Mouse (Mus musculus) kidney, embryonic 14.5 days (tissue): Measurements from ENCODE around the gene Grk2. TPM values are rescaled to one million over a fixed set of nuclear protein-coding genes. Genes with fewer than 3 reads are reported as not detected.

Experiments used
- ATAC-seq: fragments of 200-750 bp; cut with Nextera tagmentation; 2 replicates; pipeline ENCODE4 v1.8.0; 2017; ENCODE audit warnings: moderate number of reproducible peaks, mild to moderate bottlenecking, moderate TSS enrichment, moderate library complexity; ENCODE audit not compliant: low FRiP score, low TSS enrichment
- H3K27ac ChIP-seq: fragments of 300-500 bp; sonication (generic); 2 replicates; pipeline ENCODE4 v1.5.1; 2014; ENCODE audit warnings: low read depth, mild to moderate bottlenecking, low read length, moderate library complexity, mixed read lengths
- H3K27me3 ChIP-seq: fragments of 300-500 bp; sonication (generic); 2 replicates; pipeline ENCODE4 v1.6.1; 2014; ENCODE audit warnings: mild to moderate bottlenecking, low read length; ENCODE audit not compliant: control insufficient read depth, insufficient read depth
- H3K36me3 ChIP-seq: fragments of 300-500 bp; sonication (generic); 2 replicates; pipeline ENCODE4 v1.6.1; 2014; ENCODE audit warnings: low read length, mixed read lengths; ENCODE audit not compliant: control insufficient read depth, insufficient read depth
- H3K4me1 ChIP-seq: fragments of 300-500 bp; sonication (generic); 2 replicates; pipeline ENCODE4 v1.6.1; 2014; ENCODE audit warnings: low read length, mixed read lengths; ENCODE audit not compliant: control insufficient read depth, insufficient read depth
- H3K4me2 ChIP-seq: fragments of 300-500 bp; sonication (generic); replicated peaks from 2 replicates; pipeline ENCODE4 v1.6.1; 2014; ENCODE audit warnings: low read depth, mild to moderate bottlenecking, low read length
- H3K4me3 ChIP-seq: fragments of 300-500 bp; sonication (generic); 2 replicates; pipeline ENCODE4 v1.5.1; 2014; ENCODE audit warnings: mild to moderate bottlenecking, low read length
- H3K9ac ChIP-seq: fragments of 300-500 bp; sonication (generic); 2 replicates; pipeline ENCODE4 v1.6.1; 2014; ENCODE audit warnings: low read depth, mild to moderate bottlenecking, low read length, moderate library complexity
- H3K9me3 ChIP-seq: fragments of 300-500 bp; sonication (generic); 2 replicates; pipeline ENCODE4 v1.6.1; 2016; ENCODE audit warnings: low read length; ENCODE audit not compliant: control insufficient read depth
- WGBS: fragments of 180-500 bp; shearing (Covaris S2); extraction: QIAGEN DNeasy Blood & Tissue Kit; methylation state at CpG from one replicate; pipeline ENCODE4 v1.1.7; 2014; 5-methylcytosine and 5-hydroxymethylcytosine counted together
- polyA plus RNA-seq: library from polyadenylated mRNA; unstranded; fragments of >200 nt; fragmentation: Nextera tagmentation; extraction: Ambion mirVana; gene quantifications from 2 replicates; pipeline ENCODE4 v1.2.1, GENCODE M21; 2014

Grk2 gene
- polyA plus RNA-seq, 1 experiment from 2014 or later: 17.7 TPM

DNA sequence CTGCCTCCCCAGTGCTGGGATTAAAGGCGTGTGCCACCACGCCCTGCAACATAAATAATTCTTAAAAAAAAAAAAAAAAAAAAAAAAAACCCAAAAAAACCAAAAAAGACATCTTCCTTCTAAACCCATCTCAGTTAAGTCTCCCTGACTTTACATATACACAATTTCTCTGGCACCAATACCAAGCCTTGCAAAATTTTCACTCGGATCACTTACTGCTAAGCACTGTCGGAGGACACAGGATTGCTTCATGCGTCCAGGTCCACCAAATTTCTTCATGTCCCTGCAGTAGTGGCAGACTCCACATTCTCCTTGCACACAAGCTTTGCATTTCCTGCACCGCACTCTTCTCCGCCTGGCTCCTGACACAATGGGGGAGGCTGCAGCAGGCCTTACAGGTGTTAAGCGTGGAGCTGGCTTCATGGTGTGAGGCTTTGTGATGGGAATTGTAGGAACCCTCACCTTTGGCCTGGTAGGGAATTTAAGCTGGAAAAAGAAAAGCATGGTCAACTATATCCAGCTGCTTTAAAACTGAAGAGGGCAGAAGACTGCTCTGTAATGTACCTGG, 22.8 kb upstream of the Grk2 start:
- Histone ChIP-seq H3K9ac (no peak overlapping the region), H3K27me3 (no peaks in the 10 kb centered on the region), H3K36me3 (peaks cover 74% of the 10 kb centered on the region), H3K9me3 (no peaks in the 10 kb centered on the region), H3K4me3 (no peak overlapping the region), H3K4me1 (peaks cover 17% of the 10 kb centered on the region), H3K27ac (no peak overlapping the region), H3K4me2 (no peak overlapping the region)
- 92% methylated on average over 8 of the region's 8 CpGs for WGBS
- no peak for ATAC-seq

DNA sequence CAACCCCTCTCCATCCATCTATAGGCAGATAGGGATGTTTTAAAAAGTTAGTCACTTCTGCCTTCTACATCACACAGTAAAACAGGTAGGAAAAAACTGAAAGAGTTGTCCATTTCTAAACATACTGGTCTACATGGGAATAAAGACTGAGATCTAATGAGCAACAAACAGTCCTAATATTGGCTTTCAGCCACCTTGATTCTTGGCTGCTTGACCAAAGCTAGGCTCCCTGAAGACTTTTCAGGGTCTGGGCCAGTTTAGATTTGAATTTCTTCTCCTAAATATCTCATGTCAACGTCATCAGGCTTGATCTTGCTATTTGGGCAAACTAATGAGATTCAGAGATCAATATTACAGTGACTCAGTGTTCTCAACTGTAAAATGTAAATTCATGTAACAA, 20.9 kb upstream of the Grk2 start:
- no peaks in the 10 kb centered on the region for H3K27me3 ChIP-seq
- H3K4me1 ChIP-seq: peaks cover 9% of the 10 kb centered on the region
- no peak overlapping the region for H3K4me2 ChIP-seq
- no peaks in the 10 kb centered on the region for H3K9me3 ChIP-seq
- H3K27ac ChIP-seq: no peak overlapping the region
- no peak overlapping the region for H3K4me3 ChIP-seq
- H3K36me3 ChIP-seq: peaks cover 92% of the 10 kb centered on the region
- H3K9ac ChIP-seq: no peak overlapping the region
- ATAC-seq: no peak
- WGBS: 97% methylated on average over 1 of the region's 1 CpGs

DNA sequence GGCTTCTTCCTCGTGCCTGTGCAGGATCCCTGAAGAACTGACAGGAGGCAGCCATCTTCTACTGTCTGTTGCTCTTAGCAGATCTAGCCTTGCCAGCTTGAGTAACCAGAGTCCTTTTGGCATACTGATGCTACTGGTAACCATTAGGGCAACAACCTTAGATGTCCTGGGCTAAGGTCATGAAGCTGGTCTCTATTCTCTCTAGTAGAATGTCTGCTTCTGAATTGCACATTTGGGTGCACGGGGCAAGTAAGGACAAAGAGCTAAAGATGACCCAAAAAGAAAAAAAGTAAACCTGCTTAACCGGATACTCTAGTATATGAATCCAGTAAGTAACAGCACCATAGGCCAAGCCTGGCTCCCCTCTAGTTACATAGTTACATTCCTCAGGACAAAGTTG, 20.1 kb upstream of the Grk2 start:
- Histone ChIP-seq H3K36me3 (peaks cover 96% of the 10 kb centered on the region), H3K4me1 (peaks cover 1% of the 10 kb centered on the region; the same call in 1 of the 2 replicates), H3K9ac (no peak overlapping the region), H3K27me3 (no peaks in the 10 kb centered on the region), H3K9me3 (no peaks in the 10 kb centered on the region), H3K4me2 (no peak overlapping the region), H3K4me3 (no peak overlapping the region), H3K27ac (no peak overlapping the region)
- WGBS: 90% methylated on average over 3 of the region's 3 CpGs
- no peak for ATAC-seq

DNA sequence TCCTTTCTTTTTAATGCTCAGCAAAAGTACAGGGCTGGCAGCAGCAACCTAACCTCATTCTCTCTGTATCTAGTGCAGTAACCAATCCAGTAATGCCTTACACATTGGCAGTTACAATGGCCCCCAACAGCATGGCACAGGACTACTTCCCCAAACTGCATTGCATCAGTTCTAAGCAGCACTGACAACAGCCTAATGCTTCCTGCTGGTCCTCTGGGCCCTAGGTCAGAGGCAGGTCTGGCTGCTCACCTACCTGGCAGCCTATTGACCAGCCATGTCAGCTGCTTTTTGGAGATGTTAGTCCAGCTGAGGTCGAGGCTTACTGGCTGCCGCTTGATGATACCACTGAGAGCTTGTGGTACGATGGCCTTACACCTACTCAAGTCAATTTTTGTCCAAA, 16.1 kb upstream of the Grk2 start:
- Histone ChIP-seq H3K4me3 (no peak overlapping the region), H3K27ac (no peak overlapping the region), H3K4me2 (no peak overlapping the region), H3K9me3 (no peaks in the 10 kb centered on the region), H3K27me3 (no peaks in the 10 kb centered on the region), H3K4me1 (no peaks in the 10 kb centered on the region), H3K36me3 (peaks cover 97% of the 10 kb centered on the region), H3K9ac (no peak overlapping the region)
- 94% methylated on average over 3 of the region's 3 CpGs for WGBS
- ATAC-seq: no peak

GRCm38 (mm10) chr19:4321622-4322021, 15.6 kb upstream of the Grk2 start:
- no peaks in the 10 kb centered on the region for H3K4me1 ChIP-seq
- no peak overlapping the region for H3K27ac ChIP-seq
- ATAC-seq: no peak
- H3K4me2 ChIP-seq: no peak overlapping the region
- no peak overlapping the region for H3K9ac ChIP-seq
- H3K9me3 ChIP-seq: no peaks in the 10 kb centered on the region
- 100% methylated on average over 1 of the region's 1 CpGs for WGBS
- peaks cover 95% of the 10 kb centered on the region for H3K36me3 ChIP-seq
- no peak overlapping the region for H3K4me3 ChIP-seq
- H3K27me3 ChIP-seq: no peaks in the 10 kb centered on the region

DNA sequence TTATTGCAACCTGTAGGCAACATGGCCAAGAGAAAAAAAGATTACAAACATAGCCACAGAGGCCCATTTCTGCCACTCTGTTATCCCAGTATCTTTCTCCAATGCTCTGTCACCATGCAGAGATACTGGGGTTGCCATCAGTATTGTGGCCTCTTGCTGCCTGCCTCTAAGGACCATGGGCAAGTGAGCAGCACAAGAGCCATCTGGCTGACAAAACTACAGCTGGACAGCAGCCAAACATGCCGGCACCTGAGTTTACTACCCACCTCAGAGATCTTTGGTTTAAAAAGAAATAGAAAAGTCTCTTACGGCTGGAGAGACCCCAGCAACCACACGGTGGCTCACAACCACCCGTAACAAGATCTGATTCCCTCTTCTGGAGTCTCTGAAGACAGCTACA, 13.2 kb upstream of the Grk2 start:
- no peaks in the 10 kb centered on the region for H3K27me3 ChIP-seq
- no peak overlapping the region for H3K4me2 ChIP-seq
- peaks cover 83% of the 10 kb centered on the region for H3K36me3 ChIP-seq
- no peak overlapping the region for H3K27ac ChIP-seq
- no peak overlapping the region for H3K4me3 ChIP-seq
- no peak overlapping the region for H3K9ac ChIP-seq
- H3K9me3 ChIP-seq: no peaks in the 10 kb centered on the region
- H3K4me1 ChIP-seq: no peaks in the 10 kb centered on the region
- 75% methylated on average over 4 of the region's 4 CpGs for WGBS
- no peak for ATAC-seq

DNA sequence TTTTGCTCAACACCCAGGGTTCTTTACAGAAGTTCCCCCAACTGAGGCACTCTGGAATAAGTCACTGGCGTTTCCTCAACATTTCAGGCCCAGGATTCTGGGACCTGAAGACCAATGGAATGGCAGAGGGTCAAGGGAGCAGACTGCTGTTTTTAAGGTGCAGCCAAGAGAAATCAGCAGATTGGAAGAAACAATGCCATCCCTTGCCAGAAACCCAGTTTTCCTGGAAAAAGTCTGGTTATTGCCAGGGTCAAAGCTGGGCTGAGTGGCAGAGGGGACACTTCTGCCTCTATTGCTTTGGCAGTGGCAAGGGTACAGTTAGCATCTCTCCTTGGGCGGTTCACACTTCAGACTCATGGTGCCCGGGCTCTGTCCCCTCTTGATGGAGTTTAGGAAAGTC, 11.2 kb upstream of the Grk2 start:
- Histone ChIP-seq H3K9ac (no peak overlapping the region), H3K27ac (no peak overlapping the region), H3K36me3 (peaks cover 63% of the 10 kb centered on the region), H3K9me3 (no peaks in the 10 kb centered on the region), H3K4me2 (no peak overlapping the region), H3K4me3 (no peak overlapping the region), H3K27me3 (no peaks in the 10 kb centered on the region), H3K4me1 (no peaks in the 10 kb centered on the region)
- 93% methylated on average over 3 of the region's 3 CpGs for WGBS
- no peak for ATAC-seq

GRCm38 (mm10) chr19:4315223-4315944, 9.4 kb upstream of the Grk2 start:
- H3K9me3 ChIP-seq: no peaks in the 10 kb centered on the region

DNA sequence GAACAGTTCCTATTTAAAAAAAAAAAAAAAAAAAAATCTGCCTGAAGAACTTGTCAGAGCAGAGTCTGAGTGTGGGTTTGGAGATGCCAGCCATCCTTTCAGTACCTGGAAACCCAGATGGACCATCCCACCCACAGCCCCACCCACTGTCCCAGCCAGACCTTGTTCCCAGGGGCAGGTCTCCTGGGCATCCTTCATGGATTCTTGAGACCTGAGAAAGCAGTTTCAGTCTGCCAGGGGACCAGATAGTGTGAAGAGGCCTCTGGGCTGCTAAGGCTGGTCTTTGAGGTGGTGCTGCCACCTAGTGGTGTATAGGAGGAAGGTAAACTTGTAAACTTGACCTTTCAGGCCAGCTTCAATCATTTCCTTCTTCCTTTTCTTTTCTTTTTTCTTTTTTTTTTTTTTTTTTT, 3.8 kb upstream of the Grk2 start:
- Histone ChIP-seq H3K36me3 (no peaks in the 10 kb centered on the region), H3K27me3 (no peaks in the 10 kb centered on the region), H3K4me2 (no peak overlapping the region), H3K4me3 (no peak overlapping the region), H3K27ac (no peak overlapping the region), H3K9ac (no peak overlapping the region), H3K9me3 (no peaks in the 10 kb centered on the region), H3K4me1 (peaks cover 5% of the 10 kb centered on the region)
- ATAC-seq: peak; percentile 30; the same call in 1 of the 2 replicates

More at GRCm38 (mm10) chr19:4315223-4315944, 9.4 kb upstream of the Grk2 start:
- H3K9ac ChIP-seq: no peak overlapping the region
- no peaks in the 10 kb centered on the region for H3K4me1 ChIP-seq
- H3K4me3 ChIP-seq: no peak overlapping the region
- WGBS: 67% methylated on average over 6 of the region's 6 CpGs
- no peak for ATAC-seq
- no peaks in the 10 kb centered on the region for H3K27me3 ChIP-seq
- H3K4me2 ChIP-seq: no peak overlapping the region
- H3K27ac ChIP-seq: no peak overlapping the region
- peaks cover 46% of the 10 kb centered on the region for H3K36me3 ChIP-seq
